Mouse (Mus musculus): ENCODE measurements around the gene Zfp661. TPM values are rescaled to one million over a fixed set of nuclear protein-coding genes. Genes with fewer than 3 reads are reported as not detected.

The Zfp661 gene
- total RNA-seq, 1 experiment = 5.1 TPM

DNA sequence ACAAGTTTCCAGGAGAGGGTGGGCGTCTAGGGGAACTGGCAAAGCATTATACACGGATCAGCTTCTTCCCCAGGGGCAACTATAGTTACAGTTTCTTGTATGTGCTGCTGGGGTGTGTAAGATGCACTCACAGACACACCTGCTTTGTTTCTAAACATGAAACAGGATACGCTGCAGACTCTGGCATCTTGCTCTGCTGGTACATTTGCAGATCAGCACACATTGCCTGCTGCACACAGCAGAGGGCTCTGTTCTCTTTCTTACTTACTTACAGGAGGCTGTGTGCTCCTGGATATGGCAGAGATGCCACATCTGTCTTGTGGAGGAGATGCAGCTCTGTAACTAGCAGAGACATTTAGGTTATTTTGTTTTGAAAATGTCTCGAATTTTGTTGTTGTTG lies 3.9 kb upstream of the Zfp661 start:
- Histone ChIP-seq H3K27ac (ENCODE audit: insufficient read depth, low read depth, low read length, poor library complexity, severe bottlenecking) (no peak overlapping the region), H3K9me3 (ENCODE audit: control insufficient read depth, insufficient read depth, low read depth, low read length) (no peaks in the 10 kb centered on the region), H3K9ac (ENCODE audit: insufficient read depth, low read depth, low read length, poor library complexity, severe bottlenecking) (peak overlapping the region; percentile 35; the same call in 1 of the 2 replicates), H3K36me3 (ENCODE audit: control insufficient read depth, insufficient read depth, low read length, poor library complexity, severe bottlenecking) (peaks cover 15% of the 10 kb centered on the region), H3K4me3 (ENCODE audit: insufficient read depth in 1 of 2, low read depth in 1 of 2, low read length in 2 of 2, poor library complexity in 1 of 2, severe bottlenecking in 1 of 2) (peak overlapping the region; percentile 70 to 80; a peak in 3 of 4 replicates), H3K4me1 (ENCODE audit: control insufficient read depth in 2 of 2, insufficient read depth in 2 of 2, low read length in 2 of 2, poor library complexity in 1 of 2) (peaks cover 3 to 7% of the 10 kb centered on the region in 2 experiments; a peak in 3 of 4 replicates)
- no peak for DNase-seq (ENCODE audit: low read depth, low spot score)
- no peak for TF ChIP-seq MAFK (IDR thresholded peaks at IDR 0.05; ENCODE audit: insufficient read depth, low read depth, low read length)
- no peak for TF ChIP-seq ZC3H11A (IDR thresholded peaks at IDR 0.05; ENCODE audit: borderline replicate concordance, low read depth, low read length)
- TF ChIP-seq CHD2 (IDR thresholded peaks at IDR 0.05; ENCODE audit: low read depth, low read length) = no peak
- no peak for TF ChIP-seq ZNF384 (IDR thresholded peaks at IDR 0.05; ENCODE audit: low read depth, low read length)
- TF ChIP-seq HCFC1 (IDR thresholded peaks at IDR 0.05; ENCODE audit: borderline replicate concordance, insufficient read depth, low read length) = no peak
- in situ Hi-C loops (cut with MboI; ENCODE audit: low sequenced_read_pairs in 2 of 2, unreplicated experiment in 2 of 2) = no loop called here

- Histone ChIP-seq H3K4me1 (ENCODE audit: control insufficient read depth in 2 of 2, insufficient read depth in 2 of 2, low read length in 2 of 2, poor library complexity in 1 of 2) (peaks cover 3 to 7% of the 10 kb centered on the region in 2 experiments; a peak in 3 of 4 replicates), H3K27ac (ENCODE audit: insufficient read depth, low read depth, low read length, poor library complexity, severe bottlenecking) (no peak overlapping the region), H3K9ac (ENCODE audit: insufficient read depth, low read depth, low read length, poor library complexity, severe bottlenecking) (peak overlapping the region; percentile 89), H3K4me3 (ENCODE audit: insufficient read depth in 1 of 2, low read depth in 1 of 2, low read length in 2 of 2, poor library complexity in 1 of 2, severe bottlenecking in 1 of 2) (peak overlapping the region; percentile 70 to 80), H3K9me3 (ENCODE audit: control insufficient read depth, insufficient read depth, low read depth, low read length) (no peaks in the 10 kb centered on the region), H3K36me3 (ENCODE audit: control insufficient read depth, insufficient read depth, low read length, poor library complexity, severe bottlenecking) (peaks cover 14% of the 10 kb centered on the region)
- in situ Hi-C loops (cut with MboI; ENCODE audit: low sequenced_read_pairs in 2 of 2, unreplicated experiment in 2 of 2) = no loop called here
- DNase-seq (ENCODE audit: low read depth, low spot score) = peak; percentile 57
- TF ChIP-seq ZNF384 (IDR thresholded peaks at IDR 0.05; ENCODE audit: low read depth, low read length) (no peak), ZC3H11A (IDR thresholded peaks at IDR 0.05; ENCODE audit: borderline replicate concordance, low read depth, low read length) (no peak), MAFK (IDR thresholded peaks at IDR 0.05; ENCODE audit: insufficient read depth, low read depth, low read length) (no peak), CHD2 (IDR thresholded peaks at IDR 0.05; ENCODE audit: low read depth, low read length) (no peak), HCFC1 (IDR thresholded peaks at IDR 0.05; ENCODE audit: borderline replicate concordance, insufficient read depth, low read length) (no peak)
Observed at GRCm38 (mm10) chr2:127590204-127590603, 3.3 kb upstream of the Zfp661 start.

GRCm38 (mm10) chr2:127588897-127589296 lies 2.0 kb upstream of the Zfp661 start:
- peak overlapping the region; percentile 84 to 91; a peak in 2 of 4 replicates for H3K4me3 ChIP-seq (ENCODE audit: insufficient read depth in 1 of 2, low read depth in 1 of 2, low read length in 2 of 2, poor library complexity in 1 of 2, severe bottlenecking in 1 of 2)
- peaks cover 7% of the 10 kb centered on the region; the same call in 1 of the 2 replicates for H3K36me3 ChIP-seq (ENCODE audit: control insufficient read depth, insufficient read depth, low read length, poor library complexity, severe bottlenecking)
- peak overlapping the region; percentile 40; the same call in 1 of the 2 replicates for H3K9ac ChIP-seq (ENCODE audit: insufficient read depth, low read depth, low read length, poor library complexity, severe bottlenecking)
- no peak for DNase-seq (ENCODE audit: low read depth, low spot score)
- H3K9me3 ChIP-seq (ENCODE audit: control insufficient read depth, insufficient read depth, low read depth, low read length) = no peaks in the 10 kb centered on the region
- H3K27ac ChIP-seq (ENCODE audit: insufficient read depth, low read depth, low read length, poor library complexity, severe bottlenecking) = no peak overlapping the region
- H3K4me1 ChIP-seq (ENCODE audit: control insufficient read depth in 2 of 2, insufficient read depth in 2 of 2, low read length in 2 of 2, poor library complexity in 1 of 2) = peaks cover 3 to 7% of the 10 kb centered on the region in 2 experiments; a peak in 3 of 4 replicates
- TF ChIP-seq MAFK (IDR thresholded peaks at IDR 0.05; ENCODE audit: insufficient read depth, low read depth, low read length) (no peak), CHD2 (IDR thresholded peaks at IDR 0.05; ENCODE audit: low read depth, low read length) (no peak), HCFC1 (IDR thresholded peaks at IDR 0.05; ENCODE audit: borderline replicate concordance, insufficient read depth, low read length) (no peak), ZNF384 (IDR thresholded peaks at IDR 0.05; ENCODE audit: low read depth, low read length) (no peak), ZC3H11A (IDR thresholded peaks at IDR 0.05; ENCODE audit: borderline replicate concordance, low read depth, low read length) (no peak)
- in situ Hi-C loops (cut with MboI; ENCODE audit: low sequenced_read_pairs in 2 of 2, unreplicated experiment in 2 of 2) = no loop called here

- H3K4me1 ChIP-seq (ENCODE audit: control insufficient read depth in 2 of 2, insufficient read depth in 2 of 2, low read length in 2 of 2, poor library complexity in 1 of 2) = peaks cover 3 to 7% of the 10 kb centered on the region in 2 experiments; a peak in 3 of 4 replicates
- no peak for DNase-seq (ENCODE audit: low read depth, low spot score)
- H3K9me3 ChIP-seq (ENCODE audit: control insufficient read depth, insufficient read depth, low read depth, low read length) = no peaks in the 10 kb centered on the region
- in situ Hi-C loops (cut with MboI; ENCODE audit: low sequenced_read_pairs in 2 of 2, unreplicated experiment in 2 of 2) = no loop called here
- H3K9ac ChIP-seq (ENCODE audit: insufficient read depth, low read depth, low read length, poor library complexity, severe bottlenecking) = peak overlapping the region; percentile 91
- H3K27ac ChIP-seq (ENCODE audit: insufficient read depth, low read depth, low read length, poor library complexity, severe bottlenecking) = peak overlapping the region; percentile 82; the same call in 1 of the 2 replicates
- peak overlapping the region; percentile 84 to 91 for H3K4me3 ChIP-seq (ENCODE audit: insufficient read depth in 1 of 2, low read depth in 1 of 2, low read length in 2 of 2, poor library complexity in 1 of 2, severe bottlenecking in 1 of 2)
- TF ChIP-seq ZNF384 (IDR thresholded peaks at IDR 0.05; ENCODE audit: low read depth, low read length) (no peak), CHD2 (IDR thresholded peaks at IDR 0.05; ENCODE audit: low read depth, low read length) (peak; percentile 44; the same call in 1 of the 2 replicates), ZC3H11A (IDR thresholded peaks at IDR 0.05; ENCODE audit: borderline replicate concordance, low read depth, low read length) (no peak), HCFC1 (IDR thresholded peaks at IDR 0.05; ENCODE audit: borderline replicate concordance, insufficient read depth, low read length) (0 out of 2 replicates have a peak, but pooled peaks have one; percentile 0), MAFK (IDR thresholded peaks at IDR 0.05; ENCODE audit: insufficient read depth, low read depth, low read length) (no peak)
- peaks cover 4% of the 10 kb centered on the region; the same call in 1 of the 2 replicates for H3K36me3 ChIP-seq (ENCODE audit: control insufficient read depth, insufficient read depth, low read length, poor library complexity, severe bottlenecking)
Observed at GRCm38 (mm10) chr2:127587514-127587844, 585 bp upstream of the Zfp661 start.

Data from ES-E14 (cell line).